Mouse (Mus musculus) heart, postnatal 0 days (tissue): ENCODE measurements at regions not wholly inside any gene's neighbourhood (a gene's known extent, or its start where the extent isn't known, plus 50 kb on each side); places are given as distances from the start of the nearest gene placed in this dataset.

Source experiments
- ATAC-seq: fragments of 200-750 bp; cut with Nextera tagmentation; 2 replicates; pipeline ENCODE4 v1.8.0; 2017; ENCODE audit warnings: low read depth, moderate number of reproducible peaks, moderate library complexity; ENCODE audit not compliant: insufficient read depth
- DNase-seq: peaks from one replicate; pipeline ENCODE4 v3.0.0-alpha.2; 2016; ENCODE audit warnings: low spot score
- H3K27ac ChIP-seq: fragments of 300-500 bp; sonication (generic); 2 replicates; pipeline ENCODE4 v1.5.1; 2014; ENCODE audit warnings: low read depth, mild to moderate bottlenecking
- H3K27me3 ChIP-seq: fragments of 300-500 bp; sonication (generic); 2 replicates; pipeline ENCODE4 v1.6.1; 2014; ENCODE audit warnings: low read length, mixed read lengths; ENCODE audit not compliant: control insufficient read depth, insufficient read depth
- H3K36me3 ChIP-seq: fragments of 300-500 bp; sonication (generic); replicated peaks from 2 replicates; pipeline ENCODE4 v1.6.1; 2014; ENCODE audit warnings: low read length, mixed read lengths; ENCODE audit not compliant: control insufficient read depth, insufficient read depth
- H3K4me1 ChIP-seq: fragments of 300-500 bp; sonication (generic); 2 replicates; pipeline ENCODE4 v1.6.1; 2014; ENCODE audit warnings: antibody characterized with exemption; ENCODE audit not compliant: control insufficient read depth, insufficient read depth
- H3K4me2 ChIP-seq: fragments of 300-500 bp; sonication (generic); 2 replicates; pipeline ENCODE4 v1.6.1; 2014; ENCODE audit warnings: low read depth, mild to moderate bottlenecking, low read length, moderate library complexity
- H3K4me3 ChIP-seq: fragments of 300-500 bp; sonication (generic); 2 replicates; pipeline ENCODE4 v1.5.1; 2014; ENCODE audit warnings: low read depth, low read length
- H3K9ac ChIP-seq: fragments of 300-500 bp; sonication (generic); replicated peaks from 2 replicates; pipeline ENCODE4 v1.6.1; 2014; ENCODE audit warnings: low read depth, low read length, mixed read lengths
- H3K9me3 ChIP-seq: fragments of 300-500 bp; sonication (generic); replicated peaks from 2 replicates; pipeline ENCODE4 v1.6.1; 2016; ENCODE audit warnings: low read length; ENCODE audit not compliant: control insufficient read depth
- CTCF ChIP-seq: IDR thresholded peaks from 2 replicates; pipeline ENCODE4 v1.5.1; 2016; ENCODE audit warnings: antibody characterized with exemption, control low read depth, low read depth
- EP300 ChIP-seq: IDR thresholded peaks from 2 replicates; pipeline ENCODE4 v1.6.1; 2016; ENCODE audit warnings: antibody characterized with exemption, low read depth
- WGBS: fragments of 180-500 bp; shearing (Covaris S2); extraction: QIAGEN DNeasy Blood & Tissue Kit; methylation state at CpG from one replicate; pipeline ENCODE4 v1.1.7; 2014; 5-methylcytosine and 5-hydroxymethylcytosine counted together

- no peak for DNase-seq
- H3K9me3 ChIP-seq: no peaks in the 10 kb centered on the region
- H3K4me2 ChIP-seq: no peak overlapping the region
- H3K27ac ChIP-seq: no peak overlapping the region
- ATAC-seq: no peak
- H3K36me3 ChIP-seq: no peaks in the 10 kb centered on the region
- 9% methylated on average over 1 of the region's 1 CpGs for WGBS
- no peak overlapping the region for H3K4me3 ChIP-seq
- no peaks in the 10 kb centered on the region for H3K4me1 ChIP-seq
- H3K27me3 ChIP-seq: no peaks in the 10 kb centered on the region
- TF ChIP-seq CTCF: no peak
- TF ChIP-seq EP300: no peak
- no peak overlapping the region for H3K9ac ChIP-seq
Observed at GRCm38 (mm10) chr12:86600041-86600440, 78.5 kb upstream of the Vash1 start.

DNA sequence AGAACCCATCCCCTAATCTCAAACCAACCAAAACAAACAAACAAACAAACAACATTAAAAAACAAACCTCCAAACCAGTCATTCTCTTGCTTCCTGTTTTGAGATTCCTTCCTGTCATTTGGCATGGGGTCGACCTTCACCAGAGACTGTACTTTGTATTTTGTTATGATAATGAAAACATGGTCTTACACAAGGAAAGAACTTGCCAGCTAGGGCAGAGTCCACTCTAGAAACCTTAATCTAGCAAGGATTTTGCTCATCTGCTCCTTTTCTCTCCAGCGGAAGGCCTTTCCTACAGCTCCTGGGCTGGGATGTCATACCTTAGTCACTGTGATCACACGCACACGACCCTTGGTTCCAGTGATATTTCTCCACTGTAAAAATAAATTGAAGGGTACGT lies 75.0 kb upstream of the Vash1 start:
- no peak overlapping the region for H3K9ac ChIP-seq
- TF ChIP-seq EP300 (no peak), CTCF (no peak)

GRCm38 (mm10) chr12:86612431-86613040 lies 66.0 kb upstream of the Vash1 start:
- H3K9me3 ChIP-seq: no peaks in the 10 kb centered on the region
- peaks cover 3% of the 10 kb centered on the region; the same call in 1 of the 2 replicates for H3K4me1 ChIP-seq
- H3K27ac ChIP-seq: no peak overlapping the region
- no peak overlapping the region for H3K9ac ChIP-seq
- 55% methylated on average over 9 of the region's 9 CpGs for WGBS
- H3K27me3 ChIP-seq: 0 out of 2 replicates have a peak, but pooled peaks cover 5% of the 10 kb centered on the region
- no peak overlapping the region for H3K4me3 ChIP-seq
- no peaks in the 10 kb centered on the region for H3K36me3 ChIP-seq
- no peak overlapping the region for H3K4me2 ChIP-seq
- no peak for TF ChIP-seq CTCF
- no peak for TF ChIP-seq EP300
- peak; percentile 14; the same call in 1 of the 2 replicates for ATAC-seq
- no peak for DNase-seq

More for the DNA sequence above, 75.0 kb upstream of the Vash1 start:
- H3K27me3 ChIP-seq: no peaks in the 10 kb centered on the region
- no peak for ATAC-seq
- no peak for DNase-seq
- H3K4me2 ChIP-seq: no peak overlapping the region
- no peak overlapping the region for H3K27ac ChIP-seq
- H3K4me3 ChIP-seq: no peak overlapping the region
- 78% methylated on average over 5 of the region's 5 CpGs for WGBS
- no peaks in the 10 kb centered on the region for H3K4me1 ChIP-seq
- no peaks in the 10 kb centered on the region for H3K9me3 ChIP-seq
- no peaks in the 10 kb centered on the region for H3K36me3 ChIP-seq

DNA sequence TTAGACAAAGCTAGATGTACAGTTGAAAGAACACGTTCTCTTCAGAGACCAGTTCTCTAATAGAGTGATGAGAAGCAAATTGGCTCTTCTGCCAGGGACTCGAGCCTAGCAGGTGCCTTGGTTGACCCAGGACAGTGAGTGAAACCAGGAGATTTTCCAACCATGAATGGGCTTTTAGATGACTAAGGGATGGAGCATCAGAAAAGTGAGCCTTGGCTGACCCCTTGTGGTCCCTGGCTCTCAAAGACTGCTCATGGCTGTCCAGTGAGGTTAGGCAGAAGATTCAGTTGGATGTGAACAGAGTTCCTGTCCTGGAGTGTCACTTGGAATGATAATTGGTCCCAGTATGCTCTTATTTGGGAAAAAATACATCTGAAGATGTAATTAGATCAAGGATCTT lies 64.3 kb upstream of the Vash1 start:
- Histone ChIP-seq H3K4me2 (no peak overlapping the region), H3K4me3 (no peak overlapping the region), H3K9me3 (no peaks in the 10 kb centered on the region), H3K4me1 (peaks cover 3% of the 10 kb centered on the region; the same call in 1 of the 2 replicates), H3K36me3 (no peaks in the 10 kb centered on the region), H3K27ac (no peak overlapping the region), H3K27me3 (0 out of 2 replicates have a peak, but pooled peaks cover 3% of the 10 kb centered on the region), H3K9ac (no peak overlapping the region)
- DNase-seq: peak; percentile 62
- 32% methylated on average over 2 of the region's 2 CpGs for WGBS
- ATAC-seq: peak; percentile 62
- TF ChIP-seq EP300 (no peak), CTCF (peak; percentile 79)

GRCm38 (mm10) chr12:86616327-86616726 lies 62.2 kb upstream of the Vash1 start:
- 0 out of 2 replicates have a peak, but pooled peaks cover 3% of the 10 kb centered on the region for H3K27me3 ChIP-seq
- no peak overlapping the region for H3K4me2 ChIP-seq
- ATAC-seq: no peak
- H3K36me3 ChIP-seq: no peaks in the 10 kb centered on the region
- WGBS: 80% methylated on average over 3 of the region's 3 CpGs
- no peak for DNase-seq
- no peaks in the 10 kb centered on the region for H3K9me3 ChIP-seq
- peaks cover 3% of the 10 kb centered on the region; the same call in 1 of the 2 replicates for H3K4me1 ChIP-seq
- H3K9ac ChIP-seq: no peak overlapping the region
- H3K27ac ChIP-seq: no peak overlapping the region
- TF ChIP-seq EP300: no peak
- H3K4me3 ChIP-seq: no peak overlapping the region

- no peak for ATAC-seq
- peaks cover 5% of the 10 kb centered on the region for H3K4me1 ChIP-seq
- no peak overlapping the region for H3K9ac ChIP-seq
- no peak for DNase-seq
- H3K4me2 ChIP-seq: no peak overlapping the region
- no peak for TF ChIP-seq EP300
- TF ChIP-seq CTCF: no peak
- no peak overlapping the region for H3K27ac ChIP-seq
- no peaks in the 10 kb centered on the region for H3K27me3 ChIP-seq
- 74% methylated on average over 2 of the region's 2 CpGs for WGBS
- no peak overlapping the region for H3K4me3 ChIP-seq
- H3K9me3 ChIP-seq: no peaks in the 10 kb centered on the region
- no peaks in the 10 kb centered on the region for H3K36me3 ChIP-seq
Observed at GRCm38 (mm10) chr12:86624195-86624594, 54.3 kb upstream of the Vash1 start.
